Mouse (Mus musculus) adrenal gland, postnatal 4 days (tissue): Measurements from ENCODE around the gene Trpm8. TPM values are rescaled to one million over a fixed set of nuclear protein-coding genes. Genes with fewer than 3 reads are reported as not detected.

Experiments
- DNase-seq, 2 experiments: peaks; one replicate each; pipeline ENCODE4 v3.0.0; 2021 to 2022; ENCODE audit warnings: low spot score in 2 of 2, mixed read lengths in 2 of 2
- total RNA-seq, 2 experiments: library from RNA; stranded (reverse); gene quantifications; 2 replicates each; pipeline ENCODE4 v1.2.3; 2021

Trpm8 gene
- total RNA-seq, 2 experiments from 2014 or later: 0.06 TPM; not detected in 1

DNA sequence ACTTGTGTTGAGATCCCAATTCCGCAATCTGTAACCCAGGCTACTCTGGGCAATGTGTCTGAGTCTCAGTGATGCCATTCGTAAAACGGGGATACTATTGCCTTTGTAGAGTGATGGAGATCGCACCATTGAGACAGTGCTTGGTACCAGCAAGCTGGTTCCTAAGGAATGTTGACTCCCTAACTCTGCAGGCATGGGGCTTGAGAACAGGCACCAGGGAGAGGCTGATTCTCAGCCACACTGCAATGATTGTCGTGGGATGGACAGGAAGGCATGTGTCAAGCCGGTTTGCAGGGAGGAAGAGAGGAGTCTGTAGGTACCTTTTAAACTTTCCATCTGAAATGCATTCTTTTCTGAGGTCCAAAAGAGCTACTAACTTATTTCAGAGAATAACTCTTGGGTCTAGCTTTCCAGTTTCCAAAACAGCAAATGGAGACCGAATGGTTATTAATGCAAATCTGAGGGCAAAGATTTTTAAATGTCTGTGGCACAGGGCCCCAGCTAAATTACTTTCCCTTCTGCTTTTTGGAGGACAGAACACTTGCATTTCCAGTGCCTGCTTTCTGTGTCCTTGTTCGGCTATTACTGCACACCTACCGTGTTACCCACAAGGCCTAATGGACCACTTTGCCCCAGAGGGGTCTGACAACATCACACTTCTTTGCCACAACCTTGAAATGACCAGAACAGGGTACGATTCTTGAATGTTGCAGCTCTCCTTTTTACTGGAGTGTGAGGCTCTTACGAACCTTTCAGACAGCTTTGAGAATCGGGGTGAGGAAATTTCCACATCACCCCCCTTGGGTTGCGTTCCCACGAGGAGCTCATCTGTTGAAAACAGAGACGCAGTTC is 6.1 kb downstream of the Trpm8 start:
- no peak for DNase-seq

DNA sequence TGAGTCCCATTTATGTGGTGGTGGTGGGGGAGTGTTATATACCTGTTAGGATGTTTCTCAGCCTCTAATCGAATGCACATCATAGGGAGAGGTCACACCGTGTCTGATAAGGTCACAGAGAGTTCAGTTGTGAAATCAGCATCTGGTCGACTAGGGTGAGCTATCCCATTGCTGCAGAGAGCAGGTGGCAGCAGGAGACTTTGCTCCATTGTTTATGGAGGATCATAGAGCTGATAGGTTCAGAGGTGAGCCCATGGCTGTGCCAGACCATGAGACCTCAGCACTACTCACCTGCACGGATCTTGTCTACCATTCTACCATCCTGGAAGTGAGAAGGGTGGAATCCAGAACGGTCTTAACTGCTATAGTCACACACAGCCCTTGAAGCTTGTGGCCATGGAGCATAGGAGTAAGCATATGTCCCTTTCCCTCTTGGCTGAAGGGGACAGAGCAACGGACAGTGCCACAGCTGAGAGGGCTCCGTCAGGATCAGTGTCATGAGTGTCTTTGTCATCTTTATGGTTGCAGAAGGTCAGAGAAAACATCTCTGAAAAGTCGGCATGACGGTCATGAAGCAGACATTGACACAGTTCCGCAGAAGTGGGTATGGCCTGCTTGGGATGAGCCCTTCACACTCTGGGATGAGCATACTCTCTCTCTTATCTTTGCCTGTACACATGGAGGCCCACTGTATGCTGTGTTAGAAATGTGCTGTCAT is 6.9 kb downstream of the Trpm8 start:
- no peak for DNase-seq

DNA sequence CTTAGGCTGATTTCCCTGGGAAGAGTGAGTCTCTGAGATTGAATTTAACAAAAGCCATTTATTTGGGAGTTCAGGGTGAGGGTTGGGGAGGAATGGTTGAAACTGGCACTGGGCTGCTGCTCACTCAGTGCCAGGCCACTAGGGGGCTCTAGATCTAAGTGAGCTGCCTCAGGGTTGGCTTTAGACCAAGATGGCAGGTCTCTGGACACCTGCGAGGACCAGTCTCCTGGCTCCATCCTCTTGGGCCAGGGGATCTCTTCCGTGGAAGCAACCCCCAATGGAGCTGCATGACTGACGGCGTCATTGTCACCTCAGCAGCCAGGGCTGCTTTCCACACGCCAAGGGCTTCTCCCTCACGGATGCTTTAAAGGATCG is 7.5 kb downstream of the Trpm8 start:
- DNase-seq: no peak

DNA sequence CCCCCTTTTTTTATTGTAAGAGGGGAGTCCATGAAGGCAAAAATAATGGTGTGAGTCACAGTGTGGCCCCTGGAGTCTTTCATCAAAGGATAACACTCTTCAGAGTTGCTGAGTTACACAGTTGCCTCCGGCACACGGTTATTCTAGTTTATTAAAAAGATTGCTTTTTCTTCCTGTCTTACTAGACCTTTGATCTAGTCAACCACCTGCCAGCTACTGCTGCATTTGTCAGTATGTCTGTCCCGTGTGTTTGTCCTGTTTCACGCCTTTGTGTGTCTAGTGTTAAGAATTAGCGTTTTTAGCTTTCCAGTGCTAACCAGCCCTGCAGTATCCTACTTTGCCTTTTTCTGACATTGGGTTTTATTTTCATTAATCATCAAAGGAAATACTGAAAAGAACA is 8.2 kb downstream of the Trpm8 start:
- no peak for DNase-seq

DNA sequence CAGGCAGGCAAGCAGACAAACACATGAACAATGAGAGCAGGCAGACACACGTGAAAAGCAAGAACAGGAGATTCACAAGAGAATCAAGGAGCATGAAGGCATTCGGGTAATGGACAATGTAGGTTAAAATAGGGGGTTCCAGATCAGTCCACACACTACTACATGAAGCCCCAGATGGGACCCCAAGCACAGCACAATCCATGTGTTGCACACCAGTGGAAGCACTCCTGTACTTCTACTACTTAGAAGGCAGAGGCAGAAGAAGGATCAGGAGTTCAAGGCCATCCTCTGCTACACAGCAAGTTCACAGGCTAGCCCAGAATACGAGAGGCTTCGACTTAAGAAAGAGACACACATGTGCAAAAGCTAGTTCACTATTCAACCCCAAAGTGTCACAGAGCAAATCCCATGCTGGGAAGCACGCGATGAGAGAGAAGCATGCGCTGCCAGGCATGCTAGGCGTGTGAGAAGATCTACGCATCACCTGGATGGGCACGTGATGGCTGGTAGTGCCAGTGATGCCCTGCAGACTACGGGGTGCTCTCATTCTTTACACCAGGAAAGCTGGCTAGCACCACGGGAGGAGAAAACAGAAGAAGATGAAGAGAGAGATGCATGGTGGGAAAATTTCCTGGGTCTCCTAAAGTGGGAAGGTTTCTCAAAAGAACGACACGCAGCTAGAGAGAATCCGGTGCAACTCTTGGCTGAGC is 8.8 kb downstream of the Trpm8 start:
- no peak for DNase-seq

DNA sequence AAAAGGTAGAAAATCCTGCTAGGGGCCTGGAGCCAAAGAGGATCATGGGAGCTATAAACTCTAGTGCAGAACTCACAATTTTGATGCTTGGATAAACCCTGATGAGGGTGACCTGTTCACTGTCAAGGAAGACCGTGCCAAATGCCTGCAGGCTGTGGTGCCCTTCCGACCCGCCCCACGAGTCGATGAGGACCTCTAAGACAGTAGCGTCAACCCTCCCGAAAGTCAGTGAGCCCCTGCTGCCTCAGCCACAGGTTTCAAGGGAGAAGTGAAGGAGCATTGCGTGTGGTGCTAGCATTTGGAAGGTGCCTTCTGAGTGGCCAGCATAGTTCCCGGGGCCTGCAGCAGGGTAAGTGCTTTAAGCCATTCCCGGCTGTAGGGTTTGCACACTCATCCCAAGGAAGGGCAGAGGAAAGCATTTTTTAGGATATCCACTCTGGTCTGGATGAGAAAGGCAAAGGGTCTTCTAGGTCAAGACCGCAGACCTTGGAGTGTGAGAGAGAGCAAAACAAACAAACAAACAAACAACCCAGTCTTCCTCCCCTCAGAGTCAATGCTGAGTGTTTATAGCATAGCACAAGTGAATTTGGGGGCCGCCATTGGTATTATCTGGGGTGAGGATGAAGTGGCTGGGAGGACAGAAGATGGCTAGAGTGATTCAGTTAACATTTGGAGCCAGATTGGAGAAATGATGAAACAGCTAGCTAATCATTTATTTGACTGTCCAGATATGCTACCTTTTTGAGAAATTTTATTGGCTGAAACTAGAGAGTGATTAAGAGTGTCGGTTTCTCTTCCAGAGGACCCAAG is 9.6 kb downstream of the Trpm8 start:
- peak in 1 of 2 experiments; percentile 12 for DNase-seq

DNA sequence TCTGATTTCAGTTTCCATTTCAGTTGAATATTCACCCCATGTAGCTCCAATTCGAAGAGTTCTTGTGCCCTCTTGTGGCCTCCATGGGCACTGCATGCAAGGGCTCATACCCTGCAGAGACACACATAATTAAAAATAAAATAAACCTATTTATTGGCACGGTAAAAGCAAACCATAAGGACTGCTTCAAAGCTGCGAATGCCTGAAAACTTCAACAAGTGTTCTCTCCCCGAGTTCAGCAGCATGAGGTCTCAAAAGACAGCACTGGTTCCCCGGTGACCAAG is 10.2 kb downstream of the Trpm8 start:
- DNase-seq: peak in 1 of 2 experiments; percentile 70

DNA sequence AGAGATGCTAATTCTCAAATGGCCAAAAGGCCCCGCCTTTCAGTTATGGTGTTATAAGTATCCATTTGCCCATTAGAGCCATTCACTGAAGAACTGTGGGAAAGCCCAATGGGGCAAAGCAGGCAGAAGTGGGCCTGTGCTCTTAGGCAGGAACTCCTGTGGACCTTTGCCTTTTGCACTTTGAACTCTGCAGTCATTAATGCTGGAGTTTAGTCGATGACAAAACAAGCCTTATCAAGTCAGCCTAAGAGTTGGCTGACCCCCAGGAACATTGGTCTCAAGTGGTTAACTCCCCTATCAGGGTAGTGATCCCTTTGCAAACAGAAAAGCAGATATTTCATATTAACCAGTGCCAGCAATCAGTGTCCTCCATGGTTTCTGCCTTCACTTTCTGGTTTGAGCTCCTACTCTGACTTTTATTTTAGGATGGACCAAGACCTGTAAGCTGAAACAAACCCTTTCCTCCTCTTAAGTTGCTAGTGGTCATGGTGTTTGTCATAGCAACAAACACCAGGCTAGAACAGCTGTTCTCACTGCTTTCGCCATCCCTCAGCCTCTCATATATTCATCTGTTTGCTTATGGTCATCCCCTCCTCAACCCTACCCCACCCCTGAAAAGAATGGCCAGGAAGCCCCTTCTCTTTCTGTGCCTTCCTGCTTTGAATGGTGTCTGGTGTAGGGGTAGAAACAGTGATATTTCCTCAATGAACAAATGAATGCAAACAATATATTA is 10.8 kb downstream of the Trpm8 start:
- DNase-seq: peak in 1 of 2 experiments; percentile 12

DNA sequence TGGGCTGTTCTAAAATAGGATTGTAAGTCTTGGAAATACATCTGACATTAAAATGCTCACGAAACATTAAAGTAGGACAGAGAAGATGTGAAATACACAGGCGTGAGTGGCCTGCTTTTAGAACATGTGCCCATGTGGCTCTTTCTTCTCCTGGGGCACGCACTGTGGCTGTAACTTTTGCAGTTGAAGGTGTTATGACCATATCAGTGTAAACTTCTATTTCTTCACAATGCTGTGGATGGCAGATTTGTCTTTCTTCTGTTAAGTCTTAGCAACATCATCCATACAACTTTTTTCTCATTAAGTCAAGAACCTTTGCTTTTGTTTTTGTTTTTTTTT is 11.3 kb downstream of the Trpm8 start:
- DNase-seq: no peak

DNA sequence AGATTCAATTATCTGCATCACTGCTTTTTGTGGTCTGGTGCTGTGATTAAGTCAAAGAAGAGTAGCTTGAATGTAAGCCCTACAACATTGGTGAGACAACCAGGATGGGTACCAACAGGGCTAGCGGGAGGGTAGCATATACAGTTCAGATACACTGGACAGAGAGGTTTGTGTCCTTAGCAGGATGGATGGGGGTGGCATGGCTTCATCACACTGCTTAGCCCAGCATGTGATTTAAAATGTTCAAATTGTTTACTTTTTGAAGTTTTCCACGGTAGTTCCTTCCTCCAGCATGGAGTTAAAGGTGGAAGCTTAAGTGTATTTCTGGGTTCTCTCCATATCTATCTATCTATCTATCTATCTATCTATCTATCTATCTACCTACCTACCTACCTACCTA is 11.7 kb downstream of the Trpm8 start:
- DNase-seq: no peak

DNA sequence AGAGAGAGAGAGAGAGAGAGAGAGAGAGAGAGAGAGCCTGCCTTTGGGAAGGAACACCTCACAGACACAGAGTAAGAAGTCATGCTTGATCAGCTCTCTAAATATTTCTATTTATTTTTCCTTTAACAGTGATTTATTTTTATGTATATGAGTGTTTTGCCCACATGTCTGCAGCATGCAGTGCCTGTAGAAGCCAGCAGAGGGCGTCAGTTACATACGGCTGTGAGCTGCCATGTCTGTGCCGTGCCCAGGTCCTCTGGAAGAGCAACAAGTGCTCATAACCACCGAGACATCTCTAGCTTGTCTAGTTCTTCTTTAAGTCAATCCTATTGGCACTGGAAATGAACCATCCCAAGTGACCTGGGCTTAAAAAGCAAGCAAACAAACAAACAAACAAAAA is 12.5 kb downstream of the Trpm8 start:
- DNase-seq: no peak

DNA sequence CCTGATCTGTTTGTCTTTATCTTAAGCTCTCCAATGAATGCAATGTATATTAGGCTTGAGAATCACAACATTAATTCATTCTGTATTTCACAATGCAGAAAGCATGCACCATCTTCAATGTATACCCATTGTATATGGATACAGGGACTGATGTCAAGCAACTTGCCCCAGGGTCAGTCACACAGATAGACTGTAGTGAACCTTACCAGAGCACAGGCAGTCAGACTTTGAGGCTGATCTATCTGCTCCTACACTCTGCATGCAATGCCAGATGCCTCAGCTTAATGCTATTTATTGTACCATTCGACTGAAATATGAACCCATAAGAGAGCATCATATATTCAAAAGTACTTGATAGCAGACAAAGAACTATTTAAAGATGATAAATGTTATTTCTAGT is 13.1 kb downstream of the Trpm8 start:
- DNase-seq: no peak

DNA sequence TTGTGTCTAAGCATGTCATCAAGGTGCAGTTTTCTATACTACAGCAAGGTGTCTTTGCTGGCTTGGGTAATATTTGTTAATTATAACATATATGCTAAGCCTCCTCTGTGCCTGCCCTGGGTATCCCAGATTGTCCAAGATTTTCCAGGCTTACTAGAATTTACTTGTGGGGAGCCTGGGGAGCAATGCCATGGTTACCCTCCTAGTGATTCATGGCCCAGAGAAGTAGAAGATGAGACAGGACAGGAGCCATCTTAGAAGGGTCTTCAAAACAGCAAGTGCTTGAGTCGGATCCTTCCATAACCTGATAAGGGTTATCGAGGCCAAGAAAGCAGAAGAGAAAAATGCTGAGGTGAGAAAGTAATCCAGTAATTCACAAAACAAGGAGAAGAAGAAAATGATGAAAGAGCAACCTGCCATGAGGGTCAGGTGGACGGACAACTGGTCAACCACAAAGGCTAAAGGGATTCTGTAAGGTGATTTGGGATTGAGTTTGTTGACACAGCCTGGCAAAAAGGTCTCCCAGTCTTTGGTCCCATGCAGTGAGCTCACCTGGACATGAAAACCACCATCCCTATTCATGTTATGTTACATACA is 14.0 kb downstream of the Trpm8 start:
- DNase-seq: no peak

DNA sequence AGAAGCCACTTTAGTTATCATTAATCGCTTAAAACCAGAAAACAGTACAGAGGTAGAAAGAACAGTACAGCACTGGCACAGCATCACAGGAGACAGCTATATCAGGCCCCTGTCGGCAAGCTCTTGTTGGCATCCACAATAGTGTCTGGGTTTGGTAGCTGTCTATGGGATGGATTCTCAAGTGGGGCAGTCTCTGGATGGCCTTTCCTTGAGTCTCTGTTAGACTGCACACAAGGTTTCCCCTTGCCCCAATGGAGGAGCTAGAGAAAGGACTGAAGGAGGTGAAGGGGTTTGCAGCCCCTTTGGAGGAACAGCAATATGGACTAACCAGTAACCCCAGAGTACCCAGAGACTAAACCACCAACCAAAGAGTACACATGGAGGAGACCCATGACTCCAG is 14.6 kb downstream of the Trpm8 start:
- no peak for DNase-seq

DNA sequence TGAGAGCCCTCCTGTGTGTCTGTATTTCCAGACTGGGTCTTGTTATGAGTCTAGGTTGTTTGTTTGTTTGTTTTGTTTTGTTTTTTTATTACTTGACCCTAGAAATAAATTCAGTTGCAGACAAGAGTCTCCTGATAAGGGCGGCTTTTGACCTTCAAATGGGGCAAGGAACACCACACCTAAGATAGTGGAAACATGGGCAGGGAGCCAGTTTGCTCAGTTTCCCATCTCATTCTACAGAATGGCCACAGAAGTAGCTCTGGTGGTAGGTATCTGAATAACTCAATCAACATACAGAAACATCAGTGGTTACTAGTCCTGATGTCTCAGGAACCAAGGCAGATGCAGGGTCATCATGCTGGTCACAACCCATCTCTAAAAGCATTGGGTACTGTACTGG is 17.2 kb downstream of the Trpm8 start:
- DNase-seq: no peak

DNA sequence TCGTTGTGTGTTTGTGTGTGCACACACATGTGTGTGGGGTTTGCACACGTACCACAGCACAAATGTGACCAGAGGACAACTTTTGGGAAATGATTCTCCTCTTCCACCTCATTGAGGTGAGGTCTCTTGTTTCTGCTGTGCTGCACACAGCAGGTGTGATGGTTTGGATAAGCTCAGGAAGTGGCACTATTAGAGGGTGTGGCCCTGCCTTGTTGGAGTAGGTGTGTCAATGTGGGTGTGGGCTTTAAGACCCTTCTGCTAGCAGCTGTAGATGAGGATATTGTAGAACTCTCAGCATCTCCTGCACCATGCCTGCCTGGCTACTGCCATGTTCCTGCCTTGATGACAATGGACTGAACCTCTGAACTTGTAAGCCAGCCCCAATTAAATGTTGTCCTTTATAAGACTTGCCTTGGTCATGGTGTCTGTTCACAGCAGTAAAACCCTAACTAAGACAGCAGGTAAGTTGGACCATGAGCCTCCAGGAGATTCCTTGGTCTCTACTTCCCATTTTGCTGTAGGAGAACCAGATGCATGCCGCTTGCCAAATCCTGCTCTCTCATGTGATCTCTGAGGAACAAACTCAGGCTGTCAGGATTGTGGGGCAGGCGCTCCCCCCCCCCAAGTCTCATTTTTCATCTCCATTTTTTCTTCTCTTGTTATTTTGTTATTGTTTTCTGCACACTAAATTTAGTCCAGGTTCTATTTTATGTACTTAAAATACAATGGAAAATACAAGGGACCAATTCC is 18.9 kb downstream of the Trpm8 start:
- no peak for DNase-seq

DNA sequence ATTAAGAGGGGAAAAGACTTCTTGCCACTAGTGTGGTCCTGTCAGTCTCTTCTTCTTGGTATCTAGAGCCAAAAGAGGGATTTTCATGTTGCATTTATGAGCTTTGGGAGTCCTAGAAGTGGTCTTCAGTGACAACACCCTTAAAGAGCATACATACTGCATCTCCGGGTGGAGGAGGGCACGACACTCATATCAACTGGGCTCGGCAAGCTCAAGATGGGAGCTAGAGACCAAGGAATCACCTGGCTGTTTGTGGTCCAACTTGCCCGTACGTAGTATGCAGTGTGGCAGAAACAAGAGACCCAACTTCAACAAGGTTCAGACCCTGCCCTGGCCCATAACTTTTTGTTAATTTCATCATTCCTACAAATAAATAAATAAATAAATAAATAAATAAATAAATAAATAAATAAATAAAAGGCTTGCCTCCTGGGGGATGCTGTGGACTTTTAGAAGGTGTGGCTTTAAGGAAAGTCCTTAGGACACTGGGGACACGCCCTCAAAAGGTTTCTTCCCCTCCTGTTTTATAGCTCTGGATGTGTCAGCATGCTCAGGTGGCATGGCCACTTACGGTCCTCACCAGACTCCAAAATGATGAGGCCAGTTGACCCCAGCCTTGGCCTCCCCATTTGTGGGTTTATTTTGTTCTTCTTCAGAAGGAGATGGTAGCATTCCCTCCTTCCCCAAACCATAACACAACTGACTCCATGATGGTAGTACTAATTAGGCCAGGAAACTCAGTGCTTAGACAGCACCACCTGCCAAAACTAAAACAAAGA is 20.2 kb downstream of the Trpm8 start:
- DNase-seq: no peak

DNA sequence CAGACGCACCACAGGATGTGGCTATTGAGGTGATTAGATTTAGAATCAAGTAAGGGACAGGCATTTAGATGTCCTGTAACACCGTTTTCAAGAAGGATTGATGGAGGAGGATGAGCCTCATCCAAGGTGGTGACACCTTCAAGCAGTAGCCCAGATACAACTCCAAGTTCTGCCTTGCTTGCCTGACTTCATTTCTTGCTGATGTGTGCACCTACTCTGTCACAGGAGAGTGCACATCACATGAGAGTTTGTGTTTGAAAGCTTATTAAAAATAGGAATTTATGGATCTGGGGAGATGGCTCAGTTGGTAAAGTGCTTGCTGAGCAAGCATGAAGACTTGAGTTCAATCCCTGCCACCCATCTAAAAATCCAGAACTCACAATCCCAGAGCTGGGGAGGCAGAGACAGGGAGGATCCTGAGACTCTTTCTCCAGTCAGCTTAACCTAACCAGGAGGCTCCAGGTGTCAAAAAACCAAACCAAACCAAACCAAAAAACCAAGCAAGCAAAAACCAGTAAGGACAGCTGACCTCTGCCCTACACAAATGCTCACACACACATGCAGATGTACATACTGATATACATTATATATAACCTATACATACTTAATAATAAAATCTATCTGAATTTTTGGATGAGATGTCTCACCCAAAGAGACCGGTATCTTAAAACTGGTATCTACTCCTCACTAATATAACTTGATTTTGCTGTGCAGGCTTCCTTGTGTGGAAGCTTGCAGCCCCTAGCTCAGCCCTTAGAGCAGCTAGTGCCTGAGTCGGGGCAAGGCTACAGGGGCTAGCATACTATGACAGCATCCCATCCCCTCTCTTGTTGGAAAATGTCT is 21.4 kb downstream of the Trpm8 start:
- no peak for DNase-seq
